In genomic region chr6:149374986-149375457, GRCm38 (mm10) we compare ENCODE assay signal across 9 mouse cellular contexts. TPM values are rescaled to one million over a fixed set of nuclear protein-coding genes. Genes with fewer than 3 reads are reported as not detected.
DNase-seq lines count a peak whose midpoint lies in the region; ATAC-seq and TF ChIP-seq lines count a peak whose summit lies in the region.
"Had no signal": no experiment of that assay in that cellular context is flagged by ENCODE, and none has a peak within 500 bp of the region (broad histone marks: within the 10 kb centered on the region; RNA-seq: fewer than 3 reads in every experiment).

No protein-coding gene starts in this region.

- H3K4me2 ChIP-seq in liver, embryonic 14.5 days (ENCODE audit: low read depth) = no peak overlapping the region
- H3K4me2 ChIP-seq: limb, embryonic 15.5 days had no signal

- peak; percentile 70 to 76 for DNase-seq in CD8-positive naive resting alpha-beta T cell, adult 2 months (ENCODE audit: low read depth in 2 of 2, low spot score in 2 of 2)
- DNase-seq in embryo, embryonic 10 days (ENCODE audit: low spot score) = peak; percentile 92
- peak; percentile 67 to 73 for DNase-seq in heart, adult 2 months
- DNase-seq in kidney, postnatal 10 days = peak; percentile 86
- DNase-seq in liver, embryonic 14.5 days (ENCODE audit: low read depth in 3 of 3, low spot score in 3 of 3) = peak; percentile 55 to 78 (median 71)
- peak; percentile 25 to 55 for DNase-seq in thymus, postnatal 10 days (ENCODE audit: low spot score in 2 of 2)

- peak; percentile 90 for ATAC-seq in activated CD4-positive, CD25-positive, alpha-beta regulatory T cell, adult 4 months
- peak; percentile 70 for ATAC-seq in liver, embryonic 14.5 days (ENCODE audit: insufficient read depth)
- peak; percentile 100 for ATAC-seq in neutrophil, adult 5-6 weeks (ENCODE audit: extremely low read depth, insufficient number of reproducible peaks, low FRiP score, poor library complexity, severe bottlenecking)

- no peak overlapping the region; the same call in 1 of the 2 replicates for H3K27ac ChIP-seq in heart, adult 2 months
- H3K27ac ChIP-seq in liver, embryonic 14.5 days = no peak overlapping the region
- H3K27ac ChIP-seq: limb, embryonic 15.5 days had no signal

- WGBS in heart, adult 2 months = 19% methylated on average over 2 of the region's 2 CpGs
- 24% methylated on average over 2 of the region's 2 CpGs for WGBS in liver, embryonic 14.5 days (ENCODE audit: insufficient replicate concordance)

- no peaks in the 10 kb centered on the region; the same call in 1 of the 2 replicates for H3K4me1 ChIP-seq in heart, adult 2 months (ENCODE audit: control insufficient read depth, insufficient read depth, low read length)
- H3K4me1 ChIP-seq in liver, embryonic 14.5 days (replicated peaks; ENCODE audit: control insufficient read depth in 2 of 2, insufficient read depth in 2 of 2, low read length in 1 of 2) = peaks cover 0 to 4% of the 10 kb centered on the region in 2 experiments; a peak in 1 of 4 replicates
- H3K4me1 ChIP-seq: limb, embryonic 15.5 days had no signal

- no peak overlapping the region for H3K9ac ChIP-seq in heart, adult 2 months (ENCODE audit: low read depth, low read length)
- no peak overlapping the region for H3K9ac ChIP-seq in liver, embryonic 14.5 days (replicated peaks)
- H3K9ac ChIP-seq: limb, embryonic 15.5 days had no signal

- no peaks in the 10 kb centered on the region for H3K9me3 ChIP-seq in liver, embryonic 14.5 days (ENCODE audit: control insufficient read depth, low read length)
- H3K9me3 ChIP-seq: limb, embryonic 15.5 days had no signal

- H3K79me2 ChIP-seq in heart, adult 2 months (replicated peaks; ENCODE audit: control insufficient read depth, insufficient read depth, low read length) = no peaks in the 10 kb centered on the region

- no peak overlapping the region for H3K4me3 ChIP-seq in heart, adult 2 months
- no peak overlapping the region for H3K4me3 ChIP-seq in liver, embryonic 14.5 days (ENCODE audit: insufficient read depth in 1 of 2, low read depth in 2 of 2, low read length in 2 of 2)
- H3K4me3 ChIP-seq: limb, embryonic 15.5 days had no signal

- no peak for TF ChIP-seq POLR2A in heart, adult 2 months (IDR thresholded peaks at IDR 0.05; ENCODE audit: insufficient read depth, low read depth, low read length)

- no peaks in the 10 kb centered on the region for H3K36me3 ChIP-seq in heart, adult 2 months (ENCODE audit: control insufficient read depth, insufficient read depth, low read length)
- no peaks in the 10 kb centered on the region for H3K36me3 ChIP-seq in liver, embryonic 14.5 days (replicated peaks; ENCODE audit: control insufficient read depth, insufficient read depth, low read depth)
- H3K36me3 ChIP-seq: limb, embryonic 15.5 days had no signal

- peak; percentile 87 for TF ChIP-seq CTCF in heart, adult 2 months (IDR thresholded peaks at IDR 0.05)
- peak; percentile 75 for TF ChIP-seq CTCF in liver, embryonic 14.5 days (IDR thresholded peaks at IDR 0.05; ENCODE audit: low read depth)

- H3K27me3 ChIP-seq in heart, adult 2 months (ENCODE audit: control insufficient read depth, insufficient read depth, low read length) = no peaks in the 10 kb centered on the region
- H3K27me3 ChIP-seq in liver, embryonic 14.5 days (ENCODE audit: control insufficient read depth, insufficient read depth, low read length) = no peaks in the 10 kb centered on the region
- H3K27me3 ChIP-seq: limb, embryonic 15.5 days had no signal

- intact Hi-C loops in heart, adult 2 months (cut with DNase I) = loop anchor here (1.0 to 10.0 kb wide), 5 partner anchors 180 to 360 kb away; no protein-coding TSS in a partner anchor

- TF ChIP-seq EP300 in heart, adult 2 months (IDR thresholded peaks at IDR 0.05; ENCODE audit: insufficient read depth, low read depth, low read length) = no peak
- TF ChIP-seq EP300 in liver, embryonic 14.5 days (IDR thresholded peaks at IDR 0.05; ENCODE audit: low read depth) = no peak

RNA-seq across cellular contexts. Expression of gene Bicd1, which starts 33.7 kb away (rescaled TPM):
- polyA plus RNA-seq in activated CD4-positive, CD25-positive, alpha-beta regulatory T cell, adult 4 months (2017; shearing (Covaris generic)) = 10 to 100 TPM in 1 of 2 experiments, 1 to 10 TPM in 1; 8.8 to 10.8 TPM
- total RNA-seq in heart, adult 2 months (2021) = 1 to 10 TPM; 2.9 to 4.5 TPM
- 1.6 and 3.2 TPM in 2 replicates for polyA plus RNA-seq in heart, adult 2 months (2012; rRNA removed)
- 0.20 and 0.80 TPM in 2 replicates for polyA plus RNA-seq in liver, embryonic 14.5 days (2012; rRNA removed)
- polyA plus RNA-seq in liver, embryonic 14.5 days (2014; fragmentation: Nextera tagmentation; extraction: Ambion mirVana) = 0.32 and 0.75 TPM in 2 replicates
- total RNA-seq in neutrophil, adult 5-6 weeks (2017) = 1.4 and 2.5 TPM in 2 replicates

Comparison
In these comparisons a context has a peak if more than half of its experiments do, and no peak if none do; other contexts are left out.
1. DNase-seq: peak in every context shown above with its lines; median percentile 92 in embryo, embryonic 10 days; 86 in kidney, postnatal 10 days; 73 in CD8-positive naive resting alpha-beta T cell, adult 2 months; 71 in liver, embryonic 14.5 days; 70 in heart, adult 2 months; 40 in thymus, postnatal 10 days.